Mouse (Mus musculus) kidney, adult 18-20 months (tissue): Measurements from ENCODE around the gene Ptpn3.
"Not testable (repeated sequence)": the region's sequence is repeated elsewhere in the genome, so short reads cannot be mapped to it uniquely, and the experiment has no call there.

ENCODE experiments used
- DNase-seq: peaks from one replicate; pipeline ENCODE4 v3.0.0; 2021

Gene Ptpn3

DNA sequence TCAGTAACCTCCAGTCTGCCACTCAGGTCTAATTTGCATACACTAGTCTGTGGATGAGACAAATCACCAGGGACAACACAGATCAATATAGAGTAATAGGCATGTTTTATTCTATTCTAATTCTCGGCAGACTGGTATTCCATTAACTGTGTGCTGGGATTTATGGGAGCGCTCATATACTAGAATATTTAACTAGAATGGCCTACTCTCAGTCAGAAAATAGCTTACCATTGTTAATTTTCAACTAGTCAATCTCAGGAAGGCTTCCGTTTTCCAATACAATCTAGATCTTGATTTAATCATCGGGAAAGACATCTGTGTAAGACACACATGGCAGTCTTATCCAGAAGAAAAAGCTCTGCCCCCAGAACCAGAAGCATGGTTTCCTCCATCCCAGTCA lies 3.5 kb downstream of the Ptpn3 start:
- DNase-seq: no peak

DNA sequence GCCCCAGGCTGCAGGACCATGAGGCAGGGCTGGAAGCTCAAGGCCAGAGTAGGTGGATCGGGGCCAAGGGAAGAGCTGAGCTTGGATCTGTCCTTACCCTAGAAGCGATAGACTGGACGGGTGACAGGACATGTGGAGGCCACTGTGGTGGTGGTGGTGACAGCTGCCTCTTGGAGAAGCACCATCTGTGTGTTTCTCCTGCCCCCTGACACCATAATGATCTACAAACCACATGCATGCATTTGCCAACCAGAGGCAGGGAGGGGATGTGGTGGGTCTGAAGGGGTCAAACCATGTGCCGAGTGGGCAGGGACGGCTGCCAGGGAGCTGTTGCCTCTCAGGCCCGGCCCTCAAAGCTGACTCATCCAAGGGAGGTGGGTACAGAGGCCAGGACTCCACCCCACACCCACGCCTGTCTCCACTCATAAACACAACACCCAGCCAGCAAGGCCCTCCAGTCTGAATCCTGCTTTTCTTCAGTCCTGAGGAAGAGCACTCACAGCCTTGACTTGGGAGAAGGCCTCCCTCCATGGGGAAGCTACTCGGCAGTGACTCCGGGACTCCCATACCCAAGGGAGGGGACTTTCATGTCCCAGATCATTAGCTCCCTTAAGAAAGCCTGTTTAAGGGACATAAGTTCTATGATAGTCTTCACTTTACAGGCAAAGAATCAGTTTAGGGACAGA lies 6.5 kb downstream of the Ptpn3 start:
- DNase-seq: peak; percentile 67

- no peak for DNase-seq
Measured at GRCm38 (mm10) chr4:57292670-57293069, 9.0 kb downstream of the Ptpn3 start.

DNA sequence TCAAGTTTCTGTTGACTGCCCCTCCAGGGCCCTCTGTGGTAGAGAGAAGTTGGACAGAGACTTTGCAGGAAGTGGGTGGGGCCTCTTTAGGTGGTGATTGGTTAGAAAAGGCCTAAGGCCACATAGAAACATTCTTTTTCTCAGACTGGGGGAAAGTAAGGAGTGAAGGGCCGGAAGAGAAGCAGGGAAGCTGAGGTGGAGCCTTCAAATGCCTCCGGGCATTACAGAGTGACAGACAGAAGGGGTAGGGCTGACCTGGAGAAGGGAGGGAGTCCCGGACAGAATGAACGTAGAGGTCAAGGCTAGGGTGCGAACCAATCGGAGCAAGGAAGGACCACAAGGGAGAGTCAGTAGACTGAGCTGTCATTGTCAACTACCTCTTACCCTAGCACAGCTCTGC lies 11.6 kb downstream of the Ptpn3 start:
- DNase-seq: no peak

- no peak for DNase-seq
Measured at GRCm38 (mm10) chr4:57287808-57288207, 13.8 kb downstream of the Ptpn3 start.

GRCm38 (mm10) chr4:57285251-57285650 lies 16.4 kb downstream of the Ptpn3 start:
- DNase-seq: no peak

DNA sequence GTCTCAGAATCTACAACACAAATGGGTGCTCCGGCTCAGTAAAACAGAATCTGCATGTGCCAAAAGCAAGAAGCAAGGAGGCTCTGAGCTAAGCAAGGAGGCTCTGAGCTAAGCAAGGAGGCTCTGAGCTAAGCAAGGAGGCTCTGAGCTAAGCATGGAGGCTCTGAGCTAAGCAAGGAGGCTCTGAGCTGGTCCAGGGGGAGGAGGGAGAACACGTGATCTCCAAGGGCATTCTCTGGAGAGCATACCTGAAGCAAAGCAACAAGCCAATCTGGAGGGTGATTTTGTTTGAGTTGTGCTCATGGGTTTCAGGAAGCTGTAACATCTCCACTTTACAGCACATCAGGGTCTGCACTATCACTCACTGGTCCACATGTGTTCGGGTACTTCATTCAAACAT lies 18.4 kb downstream of the Ptpn3 start:
- DNase-seq: no peak

GRCm38 (mm10) chr4:57282630-57283029 lies 19.0 kb downstream of the Ptpn3 start:
- DNase-seq: peak; percentile 35

GRCm38 (mm10) chr4:57282179-57282578 lies 19.5 kb downstream of the Ptpn3 start:
- no peak for DNase-seq

DNA sequence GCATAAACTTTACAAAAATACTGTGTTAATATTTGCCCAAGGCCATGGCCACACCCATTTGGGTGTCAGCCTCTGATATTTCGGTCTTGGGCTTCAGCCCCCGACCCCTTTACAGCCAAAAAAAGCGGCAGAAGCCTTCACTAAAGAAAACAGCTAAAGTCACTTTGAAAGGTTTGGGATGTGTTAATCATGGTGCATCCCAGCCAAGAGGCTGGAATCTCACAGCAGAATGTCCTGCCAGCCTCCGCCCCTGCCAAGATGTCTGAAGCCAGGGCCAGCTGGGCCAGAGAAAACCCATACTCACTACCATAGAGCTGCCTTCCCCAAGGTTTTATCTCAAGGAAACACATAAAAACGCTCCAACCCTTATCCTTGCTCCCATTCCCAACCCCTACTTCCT lies 20.7 kb downstream of the Ptpn3 start:
- DNase-seq: no peak

DNA sequence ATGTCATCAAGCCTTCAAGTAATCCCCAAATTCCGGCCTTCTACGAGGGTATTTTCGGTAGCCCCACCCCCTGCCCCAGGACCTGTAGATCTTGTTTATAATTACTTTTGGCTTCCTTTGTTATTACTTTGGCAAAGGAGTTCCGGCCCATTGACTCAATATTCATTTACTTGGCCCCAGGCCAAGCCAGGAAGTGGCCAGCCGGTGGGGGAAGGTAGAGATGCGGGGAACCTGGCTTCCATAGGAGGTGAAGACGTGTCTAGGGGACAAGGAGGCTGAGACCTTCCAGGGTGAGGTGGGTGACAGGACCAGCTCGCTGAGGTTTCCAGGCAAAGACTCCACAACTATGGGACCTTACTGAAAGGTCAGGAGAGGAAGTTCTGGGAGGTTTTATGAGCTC lies 22.4 kb downstream of the Ptpn3 start:
- DNase-seq: peak; percentile 68

DNA sequence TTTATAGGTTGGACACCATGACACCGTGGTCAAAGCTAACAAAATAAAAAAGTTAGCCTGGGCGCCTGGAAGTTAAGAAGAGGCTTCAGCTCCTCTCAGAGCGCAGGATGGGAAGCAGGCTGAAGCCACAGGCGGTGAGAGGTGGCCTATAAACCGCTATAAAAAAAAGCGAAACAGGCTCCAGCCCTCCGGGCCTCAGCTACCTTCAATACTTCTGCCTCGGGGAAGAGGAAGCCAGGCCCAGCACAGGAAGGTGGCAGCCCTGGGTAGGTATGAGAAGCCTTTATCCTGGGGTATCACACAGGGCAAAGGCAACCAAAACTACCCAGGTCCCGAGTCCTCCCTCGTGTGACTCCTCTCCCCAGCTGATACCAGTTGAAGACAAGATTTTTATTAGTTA lies 22.8 kb downstream of the Ptpn3 start:
- no peak for DNase-seq

DNA sequence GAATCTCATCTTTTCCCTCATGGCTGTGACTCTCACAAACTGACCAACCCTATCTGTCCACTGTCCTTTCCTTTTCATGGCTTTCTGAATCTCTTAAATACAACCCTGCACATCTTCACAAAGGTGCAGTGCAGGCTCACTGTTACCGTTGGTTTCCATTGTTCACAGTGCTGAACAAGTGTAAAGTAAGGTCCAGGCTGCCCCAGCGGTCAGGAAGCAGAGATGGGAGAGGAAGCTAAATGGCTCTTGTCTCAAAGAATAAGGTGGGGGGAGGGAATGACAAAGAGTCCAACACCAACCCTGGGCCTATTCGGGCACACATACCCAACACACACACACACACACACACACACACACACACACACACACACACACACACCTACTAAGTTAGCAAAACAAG lies 24.0 kb downstream of the Ptpn3 start:
- DNase-seq: no peak

DNA sequence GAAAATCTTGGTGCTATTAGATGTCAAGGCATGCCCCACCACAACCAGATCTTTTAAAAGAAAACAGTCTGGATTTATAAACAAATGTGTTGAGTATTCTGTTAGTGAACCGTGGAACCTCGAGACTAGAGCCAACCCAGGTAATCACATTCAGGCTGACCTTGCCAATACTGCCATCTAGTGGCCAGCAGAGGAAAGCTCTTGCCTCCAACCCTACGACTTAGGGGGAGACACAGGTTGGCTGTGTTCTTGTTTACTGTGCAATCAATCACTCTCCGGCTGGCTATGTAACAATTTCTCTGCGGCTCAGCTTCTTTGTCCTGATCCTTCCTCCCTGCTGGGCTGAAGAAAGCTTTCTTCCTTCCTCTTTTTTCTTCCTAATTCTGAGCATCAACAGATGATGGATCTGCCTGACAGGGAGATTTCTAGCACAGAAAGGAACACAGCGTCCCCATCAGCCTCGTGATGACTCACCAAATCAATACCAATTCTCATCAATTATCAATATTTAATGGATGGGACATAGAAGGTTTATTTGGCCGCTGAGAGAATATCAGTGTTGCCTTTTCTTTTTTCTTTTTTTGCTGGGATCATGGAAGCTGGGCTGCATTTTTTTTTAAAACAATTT lies 26.4 kb downstream of the Ptpn3 start:
- peak; percentile 69 for DNase-seq

DNA sequence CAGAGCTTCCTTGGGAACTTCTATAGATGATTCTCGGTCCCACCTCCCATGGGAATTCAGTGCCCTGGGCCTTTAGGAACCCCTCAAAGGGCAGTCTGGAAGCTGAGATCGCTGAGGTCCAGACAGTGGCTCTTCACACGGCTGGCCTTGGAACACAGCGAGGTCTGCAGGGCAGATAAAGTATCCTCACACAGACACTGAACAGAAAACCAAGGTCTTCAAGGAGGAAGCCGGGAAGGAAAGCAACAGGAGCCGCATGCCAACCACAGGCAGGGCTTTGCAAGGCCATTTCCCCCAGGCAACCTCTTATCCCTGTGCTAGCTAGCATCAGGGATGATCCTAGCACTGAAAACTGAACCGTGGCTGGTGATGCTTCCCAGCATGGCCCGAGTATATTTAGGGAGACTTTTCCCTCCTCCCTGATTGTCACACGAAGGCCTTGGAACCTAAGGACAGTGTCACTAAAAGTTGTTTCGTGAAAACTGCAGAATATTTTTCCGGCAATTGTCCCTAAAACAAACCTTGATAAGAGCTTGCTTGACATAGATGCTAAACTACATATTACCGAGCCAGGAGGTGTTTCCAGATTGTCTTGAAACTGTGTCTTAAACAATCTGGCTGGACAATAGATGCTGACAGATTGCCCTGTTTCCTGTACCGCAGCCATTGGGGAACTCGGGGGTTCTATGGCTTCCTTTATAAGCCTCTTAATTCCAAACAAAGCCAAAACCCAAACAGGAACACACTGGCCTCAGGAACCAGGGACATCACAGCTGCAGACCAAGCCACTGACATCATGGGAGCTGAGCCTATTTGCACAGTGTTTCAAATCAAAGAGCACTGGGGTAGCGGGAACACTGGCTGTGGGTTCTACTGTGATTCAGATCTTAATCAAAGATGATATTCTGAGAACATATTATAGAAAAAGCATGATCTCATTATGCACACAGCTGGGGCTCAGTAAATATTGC lies 27.8 kb downstream of the Ptpn3 start:
- DNase-seq: no peak

- DNase-seq: no peak
Measured at GRCm38 (mm10) chr4:57270991-57271390, 30.6 kb downstream of the Ptpn3 start.

- DNase-seq: not testable (repeated sequence)
Measured at GRCm38 (mm10) chr4:57270489-57270888, 31.1 kb downstream of the Ptpn3 start.

GRCm38 (mm10) chr4:57269344-57269743 lies 32.3 kb downstream of the Ptpn3 start:
- no peak for DNase-seq

- DNase-seq: no peak
Measured at GRCm38 (mm10) chr4:57268330-57268729, 33.3 kb downstream of the Ptpn3 start.

GRCm38 (mm10) chr4:57266389-57266788 lies 35.2 kb downstream of the Ptpn3 start:
- DNase-seq: no peak

GRCm38 (mm10) chr4:57263695-57264094 lies 37.9 kb downstream of the Ptpn3 start:
- DNase-seq: no peak

DNA sequence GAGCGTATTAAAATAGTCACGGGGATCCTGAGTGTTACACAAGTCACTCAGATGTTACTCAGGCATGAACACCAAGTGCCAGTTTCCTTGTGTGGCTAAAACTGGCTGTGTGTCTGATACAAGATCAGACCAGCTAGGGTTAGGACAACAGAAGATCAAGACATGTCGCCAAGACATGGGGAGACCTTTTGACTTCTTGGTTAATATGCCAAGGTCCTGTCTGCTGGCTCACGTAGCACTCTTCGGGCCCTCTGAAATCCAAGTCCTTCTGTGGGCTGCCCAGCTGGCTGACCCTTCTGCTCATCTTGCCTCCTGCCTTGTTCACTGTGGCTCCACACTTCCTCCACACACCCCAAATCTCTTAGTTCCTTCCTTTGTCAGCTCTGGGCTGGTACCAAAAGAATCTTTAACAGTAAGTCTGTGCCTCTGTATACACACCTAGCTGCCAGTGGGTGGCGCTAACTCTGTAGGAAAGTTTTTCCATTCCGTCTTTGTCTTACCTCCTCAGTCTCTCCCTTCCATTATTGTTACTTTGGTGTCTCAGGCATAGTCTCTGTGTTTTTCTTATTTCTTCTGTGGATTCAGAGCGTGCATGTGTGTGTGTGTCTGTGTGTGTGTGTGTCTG lies 38.5 kb downstream of the Ptpn3 start:
- DNase-seq: peak; percentile 50

DNA sequence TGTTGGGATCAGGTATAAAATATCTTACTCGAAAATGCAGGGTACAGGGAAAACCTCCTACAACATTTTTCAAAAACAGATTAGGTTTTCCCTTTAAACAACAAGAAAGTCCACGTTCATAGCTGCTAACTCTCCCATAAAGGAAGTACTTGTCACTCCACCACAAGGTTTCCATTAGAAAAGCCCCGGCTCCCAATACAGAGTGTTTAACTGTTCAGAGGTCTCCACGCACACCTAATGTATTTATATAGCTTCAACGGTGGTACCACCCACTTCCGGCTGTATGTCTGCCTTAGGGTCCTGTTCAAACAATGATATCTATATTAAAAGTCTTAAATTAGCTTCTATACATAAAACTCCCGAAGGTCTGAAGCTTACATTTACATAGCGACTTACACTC lies 39.2 kb downstream of the Ptpn3 start:
- DNase-seq: no peak
